Mouse (Mus musculus): ENCODE results near the gene Gck.

DNA sequence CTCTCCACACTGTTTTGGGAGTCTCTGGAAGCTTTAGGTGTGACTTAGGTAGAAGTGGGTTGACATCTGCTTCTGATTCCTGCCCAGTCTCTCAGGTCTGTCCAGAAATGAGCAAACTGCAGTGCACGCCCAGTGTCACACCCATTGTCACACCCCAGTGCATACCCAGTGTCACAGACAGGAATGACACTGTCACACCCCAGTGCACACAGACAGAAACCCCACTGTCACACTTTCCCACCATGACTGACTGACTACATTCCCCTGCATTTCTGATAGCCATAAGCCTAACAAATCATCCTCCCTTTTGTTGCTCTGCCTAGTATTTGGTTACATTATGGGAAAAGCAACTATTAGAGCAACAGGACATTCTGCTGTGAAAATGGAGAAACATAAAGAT is 19.3 kb downstream of the Gck start:
- no peak for TF ChIP-seq CTCF (IDR thresholded peaks at IDR 0.05; ENCODE audit: low read depth)
- no peak for TF ChIP-seq EP300 (IDR thresholded peaks at IDR 0.05; ENCODE audit: low read depth)
